Comparison of ENCODE assay signal across 29 mouse cellular contexts in genomic region chr13:9686261-9686660, GRCm38 (mm10).
DNase-seq lines count a peak whose midpoint lies in the region; ATAC-seq and TF ChIP-seq lines count a peak whose summit lies in the region.
"Had no signal": no experiment of that assay in that cellular context is flagged by ENCODE, and none has a peak within 500 bp of the region (broad histone marks: within the 10 kb centered on the region; RNA-seq: fewer than 3 reads in every experiment).

No protein-coding gene starts in this region.

- 90% methylated on average over 7 of the region's 7 CpGs for WGBS in intestine, embryonic 15.5 days

- DNase-seq in layer of hippocampus, adult 2 months (ENCODE audit: low spot score in 2 of 2) = no peak
- DNase-seq in layer of hippocampus, postnatal 10 days (ENCODE audit: low spot score in 2 of 2) = no peak
- DNase-seq in testis, postnatal 10 days (ENCODE audit: low spot score) = no peak
- peak; percentile 43 for DNase-seq in cerebellum, adult 9-10 months
- peak; percentile 26 to 33 for DNase-seq in cerebellum, postnatal 36 days
- DNase-seq in heart, adult 8-10 months (ENCODE audit: low spot score) = no peak
- DNase-seq: adrenal gland, adult 8-10 months; embryo, embryonic 11 days; gastrocnemius, adult 2 months; gastrocnemius, postnatal 36 days; heart, postnatal 14 days; kidney, adult 8-10 months; kidney, postnatal 10 days; layer of hippocampus, adult 9-11 months; liver, postnatal 0 days; lung, postnatal 36 days had no signal

- no peak for TF ChIP-seq CTCF in layer of hippocampus, adult 2 months (conservative IDR thresholded peaks at IDR 0.05)
- TF ChIP-seq CTCF in testis, adult 2 months (IDR thresholded peaks at IDR 0.05; ENCODE audit: control insufficient read depth, insufficient read depth, insufficient replicate concordance, low read depth, low read length) = no peak

- peaks cover 2% of the 10 kb centered on the region for H3K36me3 ChIP-seq in testis, adult 2 months (ENCODE audit: control insufficient read depth, insufficient read depth, low read length)
- H3K36me3 ChIP-seq in intestine, embryonic 15.5 days = peaks cover 37% of the 10 kb centered on the region

- no peak for TF ChIP-seq POLR2A in testis, adult 2 months (IDR thresholded peaks at IDR 0.05; ENCODE audit: control insufficient read depth, low read depth, low read length)

- ATAC-seq in intestine, embryonic 15.5 days = no peak
- ATAC-seq: CD4-positive, CD25-positive, alpha-beta regulatory T cell, adult 4 months; hindbrain, postnatal 0 days; intestine, embryonic 16.5 days; liver, embryonic 12.5 days; liver, postnatal 0 days had no signal

- peaks cover 3% of the 10 kb centered on the region; the same call in 1 of the 2 replicates for H3K4me1 ChIP-seq in testis, adult 2 months (ENCODE audit: control insufficient read depth, insufficient read depth, low read length)
- H3K4me1 ChIP-seq in intestine, embryonic 15.5 days (replicated peaks) = no peaks in the 10 kb centered on the region
- H3K4me1 ChIP-seq: embryonic facial prominence, embryonic 13.5 days; forebrain, embryonic 10.5 days; hindbrain, embryonic 12.5 days; limb, embryonic 13.5 days; liver, embryonic 12.5 days; midbrain, embryonic 15.5 days; neural tube, embryonic 12.5 days had no signal

- H3K27me3 ChIP-seq in testis, adult 2 months (ENCODE audit: control insufficient read depth, insufficient read depth, low read length) = no peaks in the 10 kb centered on the region
- H3K27me3 ChIP-seq in intestine, embryonic 15.5 days (replicated peaks) = no peaks in the 10 kb centered on the region
- H3K27me3 ChIP-seq: embryonic facial prominence, embryonic 13.5 days; hindbrain, embryonic 12.5 days; limb, embryonic 13.5 days; liver, embryonic 12.5 days; midbrain, embryonic 15.5 days; neural tube, embryonic 12.5 days had no signal

- no peak overlapping the region for H3K4me3 ChIP-seq in layer of hippocampus, adult 2 months
- peak overlapping the region; percentile 67 for H3K4me3 ChIP-seq in testis, adult 2 months (ENCODE audit: control insufficient read depth, low read depth, low read length)
- no peak overlapping the region for H3K4me3 ChIP-seq in intestine, embryonic 15.5 days (replicated peaks)
- H3K4me3 ChIP-seq: embryonic facial prominence, embryonic 13.5 days; forebrain, embryonic 10.5 days; gastrocnemius, adult 2 months; hindbrain, embryonic 12.5 days; limb, embryonic 13.5 days; liver, embryonic 12.5 days; midbrain, embryonic 15.5 days; myocyte; neural tube, embryonic 12.5 days had no signal

- H3K27ac ChIP-seq in layer of hippocampus, adult 2 months = peak overlapping the region; percentile 78; the same call in 1 of the 2 replicates
- no peak overlapping the region for H3K27ac ChIP-seq in testis, adult 2 months (ENCODE audit: control insufficient read depth, insufficient read depth, low read depth, low read length)
- no peak overlapping the region for H3K27ac ChIP-seq in intestine, embryonic 15.5 days
- H3K27ac ChIP-seq: embryonic facial prominence, embryonic 13.5 days; forebrain, embryonic 10.5 days; gastrocnemius, adult 2 months; hindbrain, embryonic 12.5 days; hindbrain, postnatal 0 days; limb, embryonic 13.5 days; liver, embryonic 12.5 days; midbrain, embryonic 15.5 days; neural tube, embryonic 12.5 days had no signal

- H3K9me3 ChIP-seq in intestine, embryonic 15.5 days = no peaks in the 10 kb centered on the region
- H3K9me3 ChIP-seq: embryonic facial prominence, embryonic 13.5 days; forebrain, embryonic 10.5 days; hindbrain, embryonic 12.5 days; limb, embryonic 13.5 days; liver, embryonic 12.5 days; midbrain, embryonic 15.5 days; neural tube, embryonic 12.5 days had no signal

- no peak overlapping the region for H3K4me2 ChIP-seq in intestine, embryonic 15.5 days (replicated peaks)
- H3K4me2 ChIP-seq: embryonic facial prominence, embryonic 13.5 days; hindbrain, embryonic 12.5 days; limb, embryonic 13.5 days; liver, embryonic 12.5 days; midbrain, embryonic 15.5 days; neural tube, embryonic 12.5 days had no signal

- H3K9ac ChIP-seq in intestine, embryonic 15.5 days = no peak overlapping the region
- H3K9ac ChIP-seq: embryonic facial prominence, embryonic 13.5 days; hindbrain, embryonic 12.5 days; limb, embryonic 13.5 days; liver, embryonic 12.5 days; liver, postnatal 0 days; midbrain, embryonic 15.5 days; neural tube, embryonic 12.5 days had no signal

Comparison
In these comparisons a context has a peak if more than half of its experiments do, and no peak if none do; other contexts are left out.
1. DNase-seq: peak in cerebellum, adult 9-10 months (single experiment) and cerebellum, postnatal 36 days (2 of 2); none in layer of hippocampus, adult 2 months (0 of 2), layer of hippocampus, postnatal 10 days (0 of 2), testis, postnatal 10 days (single experiment) and heart, adult 8-10 months (single experiment).